Mouse (Mus musculus) bone marrow macrophage, adult 2 months (primary cell): ENCODE results near the gene Bves. TPM values are rescaled to one million over a fixed set of nuclear protein-coding genes. Genes with fewer than 3 reads are reported as not detected.
A peak's percentile ranks its signal among the peaks of the same experiment; 100 is the strongest.

Source experiments
- H3K27ac ChIP-seq: 2 replicates; pipeline ENCODE4 v1.5.1; 2012; ENCODE audit warnings: low read depth, low read length; ENCODE audit not compliant: insufficient read depth
- H3K4me1 ChIP-seq: 2 replicates; pipeline ENCODE4 v1.6.1; 2012; ENCODE audit warnings: low read length; ENCODE audit not compliant: control insufficient read depth, insufficient read depth
- H3K4me3 ChIP-seq: 2 replicates; pipeline ENCODE4 v1.5.1; 2012; ENCODE audit warnings: mild to moderate bottlenecking, low read length, moderate library complexity; ENCODE audit not compliant: insufficient read depth
- CTCF ChIP-seq: IDR thresholded peaks from 2 replicates; pipeline ENCODE4 v1.5.1; 2012; ENCODE audit warnings: low read depth, mild to moderate bottlenecking, low read length, moderate library complexity
- POLR2A ChIP-seq: IDR thresholded peaks from 2 replicates; pipeline ENCODE4 v1.6.1; 2012; ENCODE audit warnings: mild to moderate bottlenecking, low read depth, low read length, borderline replicate concordance
- polyA plus RNA-seq: library from polyadenylated mRNA; stranded (reverse); fragments of >200 nt; gene quantifications from 2 replicates; pipeline ENCODE4 v1.2.4, GENCODE M21; 2012; ENCODE audit not compliant: missing spikeins, insufficient read depth, insufficient read length

Bves gene
- polyA plus RNA-seq, 1 experiment: not detected

DNA sequence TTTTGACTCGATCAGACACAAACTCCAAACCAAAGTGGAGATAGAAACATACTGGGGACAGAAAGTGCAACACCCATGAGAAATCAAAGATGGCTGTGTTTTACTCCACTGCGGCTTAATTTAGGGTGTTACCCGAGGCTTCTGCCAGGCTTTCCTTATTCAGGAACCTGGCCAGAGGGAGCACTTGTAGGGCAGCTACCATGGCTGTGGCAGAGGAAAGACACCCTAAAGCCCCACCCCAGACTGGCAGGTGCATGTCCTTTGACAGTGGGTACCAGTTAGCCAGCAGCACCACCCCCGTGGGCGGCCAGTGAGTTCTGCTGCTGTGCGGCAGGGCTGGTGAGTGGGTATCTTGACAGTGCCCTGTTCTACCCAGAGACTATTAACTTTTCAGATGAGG, 20.5 kb downstream of the Bves start:
- H3K27ac ChIP-seq: no peak overlapping the region
- TF ChIP-seq CTCF (no peak), POLR2A (no peak)
- no peak overlapping the region for H3K4me3 ChIP-seq

DNA sequence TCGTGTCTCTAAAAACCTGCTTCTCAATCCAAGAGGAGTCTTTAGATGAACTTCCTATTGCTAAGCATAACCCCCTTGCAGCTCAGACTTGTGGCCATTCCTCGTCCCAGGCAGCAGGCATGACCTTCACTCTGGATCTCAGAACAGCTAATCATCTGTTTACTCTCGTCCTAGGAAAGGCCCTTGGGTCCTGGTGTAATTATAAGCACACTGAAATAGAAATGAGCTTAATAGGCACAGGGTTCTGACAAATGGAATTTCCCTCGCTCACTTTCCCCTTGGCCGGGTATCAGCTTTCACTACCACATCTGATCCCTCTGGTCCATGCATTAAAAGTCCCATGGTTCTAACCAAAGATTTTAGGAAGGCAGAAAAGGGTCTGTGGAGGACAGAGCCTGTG, 27.8 kb downstream of the Bves start:
- Histone ChIP-seq H3K27ac (no peak overlapping the region), H3K4me1 (peaks cover 5% of the 10 kb centered on the region; the same call in 1 of the 2 replicates), H3K4me3 (no peak overlapping the region)
- TF ChIP-seq POLR2A: no peak
- TF ChIP-seq CTCF: no peak

More for the DNA sequence above, 20.5 kb downstream of the Bves start:
- H3K4me1 ChIP-seq: no peaks in the 10 kb centered on the region

DNA sequence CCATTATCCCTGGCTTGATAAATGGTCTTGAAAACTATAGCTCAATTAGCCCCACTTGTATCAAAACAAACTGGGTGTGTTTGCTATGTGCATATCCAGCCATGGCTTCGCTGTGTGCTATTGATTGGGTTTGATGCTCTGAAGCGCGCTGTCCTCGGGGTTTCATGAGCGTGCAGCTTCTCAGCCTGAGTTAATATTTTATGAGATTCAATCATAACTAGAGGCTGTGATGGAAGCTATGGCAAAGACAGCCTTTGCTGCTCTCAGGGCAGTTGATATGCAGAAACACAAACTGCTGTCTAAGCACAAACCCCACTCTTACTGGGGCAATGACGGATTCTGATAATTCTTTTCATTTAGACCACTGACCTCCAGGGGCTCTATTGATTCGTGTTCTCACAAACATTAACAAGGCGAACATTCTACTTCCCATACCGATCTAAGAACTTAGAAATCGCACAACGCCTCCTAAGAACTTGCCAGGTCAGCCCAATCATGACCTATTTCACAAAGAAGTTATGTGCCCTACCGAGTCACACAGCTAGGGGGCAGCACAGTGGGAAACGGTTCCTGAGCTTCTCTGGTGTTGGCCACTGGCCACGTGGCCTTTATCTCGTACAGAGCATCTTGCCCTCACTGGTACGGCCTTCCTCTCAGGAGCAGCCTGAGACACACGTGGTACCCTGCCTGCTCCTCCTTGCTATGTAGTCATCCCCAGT, 31.6 kb downstream of the Bves start:
- Histone ChIP-seq H3K4me1 (peaks cover 5% of the 10 kb centered on the region; the same call in 1 of the 2 replicates), H3K4me3 (no peak overlapping the region), H3K27ac (no peak overlapping the region)
- TF ChIP-seq POLR2A: no peak
- no peak for TF ChIP-seq CTCF

DNA sequence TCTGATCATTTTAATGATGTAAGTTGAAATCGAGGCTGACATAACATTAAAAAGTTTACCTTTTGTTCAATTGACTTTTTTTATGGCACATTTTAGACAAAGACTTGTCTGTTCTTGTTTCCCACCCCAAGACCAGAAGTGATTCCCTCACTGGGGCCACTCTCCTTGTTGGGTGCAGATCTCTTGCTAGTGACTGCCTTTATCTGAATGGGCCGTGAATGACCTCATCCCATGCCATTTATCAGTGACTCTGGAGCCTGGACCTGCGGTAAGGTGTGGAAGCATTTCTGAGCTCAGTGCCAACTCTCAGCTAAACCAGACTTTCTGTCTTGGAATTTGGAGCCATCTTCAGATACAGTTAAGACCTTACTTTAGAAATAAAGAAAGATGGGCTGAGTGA, 34.1 kb downstream of the Bves start:
- no peak overlapping the region for H3K4me3 ChIP-seq
- H3K4me1 ChIP-seq: no peaks in the 10 kb centered on the region
- no peak overlapping the region for H3K27ac ChIP-seq
- TF ChIP-seq CTCF (no peak), POLR2A (no peak)

DNA sequence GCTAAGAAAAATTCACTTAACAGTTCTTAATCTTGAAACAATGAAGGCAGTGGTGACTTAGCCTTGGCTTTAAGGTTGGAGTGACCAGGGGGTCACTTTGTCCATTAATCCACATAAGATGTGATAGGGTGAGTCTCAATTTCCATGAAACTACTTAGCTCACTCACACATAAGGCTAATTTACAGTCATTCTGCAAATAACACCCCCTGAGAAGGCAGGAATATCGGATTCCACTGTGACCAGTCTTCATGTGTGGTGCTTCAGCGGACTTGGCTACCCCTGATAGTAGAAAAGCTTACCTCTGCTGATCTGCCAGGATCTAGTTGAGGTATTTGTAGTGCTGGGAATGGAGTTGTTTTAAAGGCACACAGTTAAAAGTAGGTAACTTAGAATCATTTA, 35.0 kb downstream of the Bves start:
- H3K4me1 ChIP-seq: no peaks in the 10 kb centered on the region
- no peak overlapping the region for H3K27ac ChIP-seq
- TF ChIP-seq POLR2A (no peak), CTCF (no peak)
- H3K4me3 ChIP-seq: no peak overlapping the region

DNA sequence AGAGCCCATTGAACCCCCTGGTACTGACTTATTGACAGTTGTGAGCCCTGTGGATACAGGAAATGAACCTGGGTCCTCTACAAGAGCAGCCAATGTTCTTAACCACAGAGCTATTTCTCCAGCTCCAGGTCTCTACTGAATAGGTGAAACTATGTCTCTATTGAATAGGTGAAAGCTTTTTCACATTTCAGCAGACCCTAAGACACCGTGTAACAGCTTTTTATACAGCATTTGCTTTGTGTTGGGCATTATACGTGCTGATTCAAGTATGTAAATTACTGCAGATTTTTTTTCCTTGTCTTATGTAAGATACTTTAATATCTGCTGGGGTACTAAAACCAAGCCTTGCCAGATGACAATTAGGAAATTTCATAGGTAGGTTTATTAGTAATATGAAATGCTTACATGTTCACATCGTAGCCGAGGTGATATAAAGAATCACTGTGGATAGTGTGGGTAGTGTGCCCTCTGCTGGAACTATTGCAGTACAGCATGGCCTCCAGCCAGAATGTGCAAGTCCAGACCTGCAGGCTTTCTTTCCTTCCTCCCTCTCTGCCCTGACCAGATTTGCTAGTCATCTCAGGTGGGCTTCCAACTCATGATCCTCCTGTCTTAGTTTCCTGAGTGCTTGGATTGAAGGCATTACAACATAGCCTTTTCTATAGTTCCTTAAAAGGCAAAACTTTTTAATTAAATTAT, 37.6 kb downstream of the Bves start:
- no peak overlapping the region for H3K27ac ChIP-seq
- H3K4me1 ChIP-seq: no peaks in the 10 kb centered on the region
- H3K4me3 ChIP-seq: no peak overlapping the region
- TF ChIP-seq POLR2A: no peak
- peak; percentile 50; the same call in 1 of the 2 replicates for TF ChIP-seq CTCF

DNA sequence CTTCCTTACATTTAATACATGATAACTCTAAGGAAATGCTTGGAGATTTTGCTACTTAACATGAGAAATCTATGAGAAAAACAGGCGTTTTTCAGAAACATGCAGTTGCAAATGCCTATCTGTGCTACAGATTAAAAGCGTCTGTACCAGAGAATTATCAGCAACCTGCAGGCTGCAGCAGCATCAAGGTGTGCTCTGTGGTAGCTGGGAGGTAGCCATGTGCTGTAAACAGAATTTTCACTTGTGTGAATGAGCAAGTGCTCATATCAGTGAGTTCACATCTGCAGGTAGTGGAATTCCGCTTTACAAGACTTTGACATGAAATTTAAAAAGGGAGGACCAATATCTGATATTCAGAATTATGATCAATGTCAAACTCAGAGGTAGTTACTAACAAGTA, 42.7 kb downstream of the Bves start:
- no peak for TF ChIP-seq POLR2A
- no peak for TF ChIP-seq CTCF
- H3K27ac ChIP-seq: no peak overlapping the region
- no peaks in the 10 kb centered on the region for H3K4me1 ChIP-seq

DNA sequence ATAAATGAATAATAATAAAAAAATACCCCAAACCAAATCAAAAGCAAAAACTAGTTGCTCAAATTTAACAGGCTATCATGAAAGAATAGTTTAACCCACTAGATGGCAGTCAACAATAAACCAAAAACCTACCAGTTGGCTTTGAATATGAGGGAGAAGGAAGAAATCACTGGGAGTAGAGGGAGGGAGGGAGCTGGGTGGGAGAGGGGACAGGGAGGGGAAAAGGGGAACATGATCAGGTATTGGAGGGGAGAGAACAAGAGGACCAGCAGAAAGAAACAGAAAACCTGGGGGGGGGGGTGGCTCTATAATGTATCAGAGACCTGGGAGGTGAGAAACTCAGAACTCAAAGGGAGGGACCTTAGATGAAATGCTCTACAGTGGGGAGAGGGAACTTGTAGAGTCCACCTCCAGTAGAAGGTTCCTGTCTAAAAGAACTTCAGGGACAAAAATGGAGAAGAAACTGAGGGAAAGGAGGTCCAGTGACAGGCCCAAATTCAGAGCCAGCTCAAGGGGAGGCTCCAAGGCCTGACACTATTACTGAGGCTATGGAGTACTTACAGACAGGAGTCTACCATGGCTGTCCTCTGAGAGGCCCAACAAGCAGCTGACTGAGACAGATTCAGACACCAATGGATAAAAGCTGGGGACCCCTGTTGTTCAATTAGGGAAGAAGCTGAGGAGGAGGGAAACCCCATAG, 46.5 kb downstream of the Bves start:
- H3K4me3 ChIP-seq: no peak overlapping the region
- no peak for TF ChIP-seq CTCF
- no peak for TF ChIP-seq POLR2A
- H3K27ac ChIP-seq: no peak overlapping the region
- H3K4me1 ChIP-seq: no peaks in the 10 kb centered on the region

More for the DNA sequence above, 42.7 kb downstream of the Bves start:
- H3K4me3 ChIP-seq: no peak overlapping the region

DNA sequence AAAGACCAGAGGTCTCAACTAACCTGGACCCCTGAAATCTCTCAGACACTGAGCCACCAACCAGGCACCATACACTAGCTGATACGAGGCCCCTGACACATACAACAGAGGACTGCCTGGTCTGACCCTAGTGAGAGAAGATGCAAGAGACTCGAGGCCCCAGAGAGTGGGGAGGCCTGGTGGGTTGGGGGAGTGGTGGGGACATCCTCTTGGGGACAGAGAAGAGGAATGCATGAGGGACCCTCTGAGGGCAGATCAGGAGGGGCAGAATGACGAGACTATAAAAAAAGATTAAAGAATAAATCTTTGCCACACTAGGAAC, 47.0 kb downstream of the Bves start:
- Histone ChIP-seq H3K4me1 (no peaks in the 10 kb centered on the region), H3K27ac (no peak overlapping the region), H3K4me3 (no peak overlapping the region)
- TF ChIP-seq CTCF (no peak), POLR2A (no peak)

DNA sequence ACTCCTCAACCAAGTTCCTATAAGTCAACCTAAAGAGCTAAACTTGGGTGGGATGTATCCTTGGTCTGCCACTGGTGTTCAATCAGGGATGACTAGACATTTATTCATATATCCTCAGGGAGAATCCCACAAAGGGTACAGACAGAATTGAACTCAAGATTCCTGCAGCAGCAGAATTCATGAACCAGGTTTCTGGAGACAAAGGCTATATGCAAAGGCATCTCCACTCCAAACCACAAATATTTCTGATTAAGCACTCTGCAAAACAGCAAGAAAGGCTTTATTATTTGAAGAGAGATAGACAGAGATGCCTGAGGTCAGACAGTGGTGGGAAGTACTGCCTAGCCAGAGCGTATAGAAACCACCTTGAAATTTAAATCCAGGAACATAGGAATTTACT, 62.6 kb downstream of the Bves start:
- TF ChIP-seq POLR2A (no peak), CTCF (no peak)

More for the DNA sequence above, 62.6 kb downstream of the Bves start:
- Histone ChIP-seq H3K4me3 (no peak overlapping the region), H3K27ac (no peak overlapping the region), H3K4me1 (no peaks in the 10 kb centered on the region)
